Mouse (Mus musculus) midbrain, postnatal 0 days (tissue): Measurements from ENCODE around the gene Slain2. TPM values are rescaled to one million over a fixed set of nuclear protein-coding genes. Genes with fewer than 3 reads are reported as not detected.

Experiments
- ATAC-seq: fragments of 200-750 bp; cut with Nextera tagmentation; 2 replicates; pipeline ENCODE4 v1.8.0; 2017; ENCODE audit warnings: moderate number of reproducible peaks, mild to moderate bottlenecking, moderate TSS enrichment, moderate library complexity; ENCODE audit not compliant: low FRiP score
- DNase-seq: peaks from one replicate; pipeline ENCODE4 v3.0.0-alpha.2; 2015; ENCODE audit warnings: low spot score
- H3K27ac ChIP-seq: fragments of 300-500 bp; sonication (generic); 2 replicates; pipeline ENCODE4 v1.5.1; 2014; ENCODE audit warnings: low read depth, mild to moderate bottlenecking, low read length, mixed read lengths
- H3K27me3 ChIP-seq: fragments of 300-500 bp; sonication (generic); 2 replicates; pipeline ENCODE4 v1.6.1; 2014; ENCODE audit warnings: low read length, control low read depth, mixed read lengths; ENCODE audit not compliant: insufficient read depth
- H3K36me3 ChIP-seq: fragments of 300-500 bp; sonication (generic); 2 replicates; pipeline ENCODE4 v1.6.1; 2014; ENCODE audit warnings: low read length, control low read depth, mixed read lengths; ENCODE audit not compliant: insufficient read depth
- H3K4me1 ChIP-seq: fragments of 300-500 bp; sonication (generic); 2 replicates; pipeline ENCODE4 v1.6.1; 2014; ENCODE audit warnings: mild to moderate bottlenecking, control low read depth, antibody characterized with exemption, low read length, mixed read lengths; ENCODE audit not compliant: insufficient read depth
- H3K4me2 ChIP-seq: fragments of 300-500 bp; sonication (generic); 2 replicates; pipeline ENCODE4 v1.6.1; 2014; ENCODE audit warnings: low read depth, mild to moderate bottlenecking, low read length, mixed read lengths; ENCODE audit not compliant: poor library complexity, severe bottlenecking
- H3K4me3 ChIP-seq: fragments of 300-500 bp; sonication (generic); 2 replicates; pipeline ENCODE4 v1.5.1; 2014; ENCODE audit warnings: low read depth, mild to moderate bottlenecking, low read length, moderate library complexity
- H3K9ac ChIP-seq: fragments of 300-500 bp; sonication (generic); replicated peaks from 2 replicates; pipeline ENCODE4 v1.6.1; 2014; ENCODE audit warnings: mild to moderate bottlenecking, low read length, moderate library complexity, mixed read lengths; ENCODE audit not compliant: poor library complexity, severe bottlenecking
- H3K9me3 ChIP-seq: fragments of 300-500 bp; sonication (generic); 2 replicates; pipeline ENCODE4 v1.6.1; 2016; ENCODE audit warnings: low read length, control low read depth
- CTCF ChIP-seq: IDR thresholded peaks from 2 replicates; pipeline ENCODE4 v1.5.1; 2016; ENCODE audit warnings: antibody characterized with exemption, mild to moderate bottlenecking
- WGBS: fragments of 180-500 bp; shearing (Covaris S2); extraction: QIAGEN DNeasy Blood & Tissue Kit; methylation state at CpG from one replicate; pipeline ENCODE4 v1.1.7; 2014; 5-methylcytosine and 5-hydroxymethylcytosine counted together
- polyA plus RNA-seq: library from polyadenylated mRNA; unstranded; fragments of >200 nt; fragmentation: Nextera tagmentation; extraction: Ambion mirVana; gene quantifications from 2 replicates; pipeline ENCODE4 v1.2.1, GENCODE M21; 2015
- total RNA-seq: library from RNA; depleted of rRNA; stranded (reverse); fragments of >200 nt; gene quantifications from 2 replicates; pipeline ENCODE4 v1.2.3, GENCODE M21; 2014; rRNA removed

Slain2 gene
- total RNA-seq: 42.2 and 46.2 TPM in 2 replicates
- 9.9 and 10.8 TPM in 2 replicates for polyA plus RNA-seq

DNA sequence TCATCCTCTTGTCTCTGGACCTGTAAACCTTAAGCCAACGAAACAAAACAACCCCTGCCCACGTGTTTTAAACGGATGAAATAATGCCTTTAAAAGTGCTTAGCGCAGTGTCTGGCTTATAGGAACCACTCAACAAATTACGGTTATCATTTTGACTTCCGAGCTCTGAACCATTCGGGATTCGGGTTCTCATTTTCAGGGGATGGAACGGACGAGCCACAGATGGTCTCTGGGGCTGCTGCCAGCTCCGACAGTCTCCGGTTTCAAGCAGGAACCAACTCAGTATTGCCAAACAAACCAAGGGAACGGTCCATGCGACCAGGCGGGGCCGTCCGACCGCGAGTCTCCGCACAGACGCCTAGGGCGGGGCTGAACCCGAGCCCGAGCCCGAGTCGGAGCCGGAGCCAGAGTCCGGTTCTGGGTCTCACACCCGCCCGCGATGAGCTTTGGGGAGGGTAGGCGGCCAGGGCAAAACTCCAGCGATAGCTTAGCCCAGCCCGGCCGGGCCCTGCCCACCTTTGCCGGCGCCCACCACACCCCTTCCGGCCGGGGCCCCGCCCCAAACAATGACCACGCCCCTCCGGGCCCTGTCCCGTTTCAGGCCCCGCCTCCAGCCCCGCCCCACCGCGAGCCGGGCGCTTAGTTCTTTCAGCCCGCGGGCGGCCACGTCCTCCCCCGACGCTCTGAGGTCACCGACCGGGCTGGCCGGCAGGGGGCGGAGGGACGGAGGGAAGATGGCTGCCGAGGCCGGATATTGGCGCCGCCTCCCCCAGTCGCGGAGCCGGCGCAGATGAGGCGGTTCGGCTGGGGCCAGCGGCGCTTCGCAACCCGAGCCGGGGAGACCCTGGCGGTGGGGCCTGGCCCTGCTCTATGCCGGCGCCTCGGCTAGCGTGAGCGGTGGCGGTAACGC, at the start of gene Slain2:
TSS of gene Slain2 (plus strand) at position 657 of the 910 bp plus-strand sequence.
- WGBS: under 1% methylated on average over 69 of the region's 83 CpGs
- Histone ChIP-seq H3K9ac (peak within 1 kb of the TSS; percentile 99), H3K9me3 (no peaks in the 10 kb centered on the region), H3K4me1 (peaks cover 13% of the 10 kb centered on the region), H3K4me2 (peak within 1 kb of the TSS; percentile 73), H3K36me3 (no peaks in the 10 kb centered on the region), H3K27ac (peak within 1 kb of the TSS; percentile 96), H3K27me3 (no peaks in the 10 kb centered on the region), H3K4me3 (peak within 1 kb of the TSS; percentile 98)
- TF ChIP-seq CTCF: peak; percentile 80
- DNase-seq (peak; percentile 96), ATAC-seq (peak; percentile 92)

DNA sequence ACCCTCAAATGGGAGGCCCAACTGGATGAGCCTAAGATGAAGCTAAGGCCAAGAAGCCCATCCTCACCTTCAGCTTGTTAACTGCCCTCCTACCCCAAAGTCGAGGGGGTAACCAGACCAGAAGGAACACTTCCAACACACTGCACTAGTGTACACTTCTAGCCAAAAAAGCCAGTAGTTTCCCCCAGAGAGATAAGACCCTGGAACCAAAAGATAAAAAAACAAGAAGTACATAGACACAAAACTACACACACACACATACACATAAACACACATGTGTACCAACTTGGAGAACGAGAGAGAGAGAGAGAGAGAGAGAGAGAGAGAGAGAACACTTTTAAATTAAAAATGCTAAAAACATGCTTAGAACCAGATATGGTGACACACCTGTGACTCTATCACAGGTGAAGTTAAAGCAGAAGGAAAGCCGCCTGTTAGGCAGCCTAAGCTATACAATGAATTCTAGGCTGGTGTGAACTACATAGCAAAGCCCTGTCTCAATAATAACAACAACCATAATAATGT, 49.4 kb upstream of the Slain2 start:
- 87% methylated on average over 3 of the region's 3 CpGs for WGBS
- H3K9me3 ChIP-seq: peaks cover 2% of the 10 kb centered on the region; the same call in 1 of the 2 replicates
- H3K36me3 ChIP-seq: no peaks in the 10 kb centered on the region
- no peak overlapping the region for H3K27ac ChIP-seq
- no peak overlapping the region for H3K9ac ChIP-seq
- no peaks in the 10 kb centered on the region for H3K4me1 ChIP-seq
- DNase-seq (no peak), ATAC-seq (no peak)
- H3K4me3 ChIP-seq: no peak overlapping the region
- H3K27me3 ChIP-seq: peaks cover 5% of the 10 kb centered on the region; the same call in 1 of the 2 replicates
- no peak overlapping the region for H3K4me2 ChIP-seq
- no peak for TF ChIP-seq CTCF

DNA sequence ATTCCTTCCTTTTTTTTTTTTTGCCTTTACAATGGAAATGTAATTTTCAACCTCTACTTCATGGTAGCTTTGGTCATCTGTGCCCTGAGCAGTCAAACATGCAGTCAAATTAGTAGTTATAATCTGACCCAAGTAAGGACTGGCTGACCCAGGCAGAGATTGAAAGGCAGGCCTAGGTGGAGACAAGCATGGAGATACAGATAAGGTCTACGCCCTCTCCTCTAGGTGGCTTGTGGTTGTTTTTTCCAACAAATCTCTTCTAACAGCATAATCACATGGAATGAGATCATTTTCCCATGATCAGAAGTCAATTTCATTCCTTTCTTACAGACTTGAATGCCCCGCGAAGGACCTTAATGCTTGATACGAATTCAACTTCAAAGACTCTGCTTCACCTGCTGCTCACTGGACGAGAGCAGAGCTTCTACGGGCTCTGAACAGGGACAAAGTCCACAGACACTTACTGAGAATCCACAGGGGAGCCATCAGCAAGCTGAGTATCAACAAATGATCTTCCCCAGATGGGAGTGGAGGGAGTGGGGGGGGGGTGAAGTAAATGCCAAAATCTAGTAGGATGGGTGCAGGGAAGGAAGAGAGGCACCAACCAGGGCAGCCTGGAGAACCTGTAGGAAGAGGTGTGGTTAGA, 47.7 kb upstream of the Slain2 start:
- DNase-seq: no peak
- H3K4me3 ChIP-seq: no peak overlapping the region
- H3K36me3 ChIP-seq: no peaks in the 10 kb centered on the region
- peaks cover 5% of the 10 kb centered on the region; the same call in 1 of the 2 replicates for H3K27me3 ChIP-seq
- H3K9me3 ChIP-seq: 0 out of 2 replicates have a peak, but pooled peaks cover 2% of the 10 kb centered on the region
- TF ChIP-seq CTCF: no peak
- H3K9ac ChIP-seq: no peak overlapping the region
- no peaks in the 10 kb centered on the region for H3K4me1 ChIP-seq
- H3K4me2 ChIP-seq: peak overlapping the region; percentile 91; the same call in 1 of the 2 replicates
- no peak for ATAC-seq
- WGBS: 48% methylated on average over 6 of the region's 6 CpGs
- no peak overlapping the region for H3K27ac ChIP-seq

DNA sequence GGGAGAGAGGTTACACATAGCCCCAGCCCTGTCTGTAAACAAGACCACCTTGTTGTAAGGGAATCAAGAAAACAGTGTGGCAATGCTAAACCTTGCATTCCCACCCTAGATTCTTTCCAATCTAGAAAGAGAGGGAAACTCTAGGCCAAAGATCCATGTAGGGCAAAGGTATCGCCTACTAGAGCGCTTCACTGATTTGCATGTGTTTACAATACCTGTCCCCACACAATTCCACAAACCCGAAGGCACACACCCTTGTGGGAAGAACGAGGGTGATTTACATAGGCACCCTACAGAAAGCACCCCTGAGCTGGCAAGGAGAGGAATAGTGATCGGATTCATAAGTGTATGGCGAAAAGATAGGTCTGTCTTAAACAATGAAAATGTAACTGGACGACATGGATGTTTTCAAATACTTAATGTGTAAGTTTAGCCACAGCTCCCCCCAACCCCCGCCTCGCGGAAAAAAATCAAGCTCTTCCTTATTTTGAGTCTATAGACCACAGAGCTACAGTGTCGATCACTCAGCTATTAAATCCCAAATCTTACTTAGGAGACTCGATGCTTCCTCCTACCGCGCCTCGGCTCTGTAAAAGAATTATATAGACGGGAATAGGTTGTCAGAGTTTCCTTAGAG, 47.0 kb upstream of the Slain2 start:
- H3K36me3 ChIP-seq: no peaks in the 10 kb centered on the region
- H3K4me2 ChIP-seq: peak overlapping the region; percentile 91
- no peaks in the 10 kb centered on the region for H3K4me1 ChIP-seq
- WGBS: 27% methylated on average over 16 of the region's 16 CpGs
- no peak overlapping the region for H3K9ac ChIP-seq
- H3K27me3 ChIP-seq: peaks cover 5% of the 10 kb centered on the region; the same call in 1 of the 2 replicates
- H3K27ac ChIP-seq: no peak overlapping the region
- DNase-seq (no peak), ATAC-seq (no peak)
- peak overlapping the region; percentile 47 for H3K4me3 ChIP-seq
- no peak for TF ChIP-seq CTCF
- H3K9me3 ChIP-seq: 0 out of 2 replicates have a peak, but pooled peaks cover 2% of the 10 kb centered on the region

DNA sequence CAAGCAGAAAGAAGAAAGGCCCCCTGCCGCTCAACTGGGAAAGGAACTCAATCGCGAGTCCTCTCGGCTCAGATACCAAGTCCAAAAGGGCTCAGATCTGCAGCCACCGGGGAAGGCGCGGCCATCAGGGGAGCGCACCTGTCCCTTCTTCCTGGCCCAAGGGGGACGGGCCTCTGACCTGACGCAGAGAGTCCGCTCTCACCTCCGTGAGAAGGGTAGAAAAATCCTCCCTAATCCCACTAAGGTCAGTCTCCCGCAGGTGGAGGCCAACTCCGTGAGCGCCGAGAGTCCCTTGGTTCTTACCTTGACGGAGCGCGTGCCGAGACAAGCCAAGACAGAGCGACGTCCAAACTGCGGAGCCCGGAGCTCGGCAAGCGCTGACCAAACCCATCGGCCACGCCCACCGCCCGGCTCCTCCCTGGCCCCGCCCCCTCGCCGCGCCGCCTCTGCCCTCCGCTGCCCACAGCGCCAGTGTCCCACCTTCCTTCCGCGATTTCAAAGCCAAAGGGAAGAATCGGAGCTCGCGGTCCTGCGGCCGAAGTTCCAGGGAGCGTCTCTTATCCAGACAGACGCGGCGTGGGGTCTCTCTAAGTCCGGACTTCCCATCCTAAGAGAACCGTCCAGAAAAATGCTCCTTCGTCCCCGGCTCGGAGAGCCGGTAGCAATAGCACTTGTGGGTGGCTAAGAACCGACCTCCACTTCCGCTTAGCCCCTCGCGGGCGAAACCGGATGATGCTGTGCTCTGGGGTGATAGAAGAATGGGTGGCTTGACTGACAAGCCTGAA, 45.8 kb upstream of the Slain2 start, which contains the start of gene Tec:
TSS of gene Tec (minus strand) at position 393 of the 785 bp plus-strand sequence.
- Histone ChIP-seq H3K4me3 (peak within 1 kb of the TSS; percentile 47), H3K9me3 (0 out of 2 replicates have a peak, but pooled peaks cover 2% of the 10 kb centered on the region), H3K27me3 (peaks cover 5% of the 10 kb centered on the region; the same call in 1 of the 2 replicates), H3K36me3 (no peaks in the 10 kb centered on the region), H3K9ac (peak within 1 kb of the TSS; percentile 37; the same call in 1 of the 2 replicates), H3K4me1 (no peaks in the 10 kb centered on the region), H3K4me2 (peak within 1 kb of the TSS; percentile 91), H3K27ac (no peak within 1 kb of the TSS)
- ATAC-seq: peak; percentile 85
- TF ChIP-seq CTCF: no peak
- WGBS: 1% methylated on average over 60 of the region's 60 CpGs
- DNase-seq: peak; percentile 78
